Mouse (Mus musculus): ENCODE measurements at regions not wholly inside any gene's neighbourhood (a gene's known extent, or its start where the extent isn't known, plus 50 kb on each side); places are given as distances from the start of the nearest gene placed in this dataset.

GRCm38 (mm10) chr10:120663396-120663795, 187.1 kb upstream of the Hmga2 start:
- TF ChIP-seq GATA1 (IDR thresholded peaks at IDR 0.05; ENCODE audit: low read length): no peak
- TF ChIP-seq TAL1 (IDR thresholded peaks at IDR 0.05; ENCODE audit: low read length): no peak
